9 mouse cellular contexts compared by ENCODE assay signal in genomic region chr5:151369306-151369721, GRCm38 (mm10). TPM values are rescaled to one million over a fixed set of nuclear protein-coding genes. Genes with fewer than 3 reads are reported as not detected.
A peak's percentile ranks its signal among the peaks of the same experiment; 100 is the strongest.
DNase-seq lines count a peak whose midpoint lies in the region; ATAC-seq and TF ChIP-seq lines count a peak whose summit lies in the region.
"Had no signal": no experiment of that assay in that cellular context is flagged by ENCODE, and none has a peak within 500 bp of the region (broad histone marks: within the 10 kb centered on the region; RNA-seq: fewer than 3 reads in every experiment).

No protein-coding gene starts in this region.

- peak overlapping the region; percentile 85 for H3K9ac ChIP-seq in forebrain, embryonic 11.5 days (ENCODE audit: low read length)
- peak overlapping the region; percentile 35 for H3K9ac ChIP-seq in intestine, postnatal 0 days (ENCODE audit: low read depth, low read length)
- H3K9ac ChIP-seq in lung, embryonic 16.5 days (ENCODE audit: low read length): peak overlapping the region; percentile 72

- no peaks in the 10 kb centered on the region; the same call in 1 of the 2 replicates for H3K4me1 ChIP-seq in forebrain, embryonic 11.5 days (replicated peaks; ENCODE audit: control insufficient read depth, insufficient read depth, low read length)
- H3K4me1 ChIP-seq in intestine, postnatal 0 days (replicated peaks; ENCODE audit: control insufficient read depth, insufficient read depth, low read length): no peaks in the 10 kb centered on the region; the same call in 1 of the 2 replicates
- peaks cover 8% of the 10 kb centered on the region for H3K4me1 ChIP-seq in lung, embryonic 16.5 days (replicated peaks; ENCODE audit: control insufficient read depth, insufficient read depth, low read length)

- no peak for TF ChIP-seq CTCF in left cerebral cortex, adult 2 months (IDR thresholded peaks at IDR 0.05)
- no peak for TF ChIP-seq CTCF in intestine, postnatal 0 days (IDR thresholded peaks at IDR 0.05; ENCODE audit: low read depth)

- 70% methylated on average over 5 of the region's 5 CpGs for WGBS in forebrain, embryonic 11.5 days
- WGBS in intestine, postnatal 0 days: 24% methylated on average over 5 of the region's 5 CpGs
- WGBS in lung, embryonic 16.5 days: 41% methylated on average over 5 of the region's 5 CpGs

- peak overlapping the region; percentile 95 for H3K27ac ChIP-seq in left cerebral cortex, adult 2 months
- H3K27ac ChIP-seq in forebrain, embryonic 11.5 days (ENCODE audit: low read depth, low read length): peak overlapping the region; percentile 95
- H3K27ac ChIP-seq in intestine, postnatal 0 days (ENCODE audit: low read depth, low read length): peak overlapping the region; percentile 95
- H3K27ac ChIP-seq in lung, embryonic 16.5 days (ENCODE audit: low read length): peak overlapping the region; percentile 95

- no peaks in the 10 kb centered on the region for H3K27me3 ChIP-seq in forebrain, embryonic 11.5 days (ENCODE audit: control insufficient read depth, insufficient read depth, low read length)
- H3K27me3 ChIP-seq in intestine, postnatal 0 days (replicated peaks; ENCODE audit: control insufficient read depth, insufficient read depth, low read length): no peaks in the 10 kb centered on the region
- H3K27me3 ChIP-seq in lung, embryonic 16.5 days (ENCODE audit: control insufficient read depth, insufficient read depth, low read depth, low read length): no peaks in the 10 kb centered on the region

- no peaks in the 10 kb centered on the region for H3K36me3 ChIP-seq in forebrain, embryonic 11.5 days (ENCODE audit: control insufficient read depth, insufficient read depth, low read length)
- no peaks in the 10 kb centered on the region for H3K36me3 ChIP-seq in intestine, postnatal 0 days (ENCODE audit: control insufficient read depth, insufficient read depth)
- no peaks in the 10 kb centered on the region for H3K36me3 ChIP-seq in lung, embryonic 16.5 days (ENCODE audit: control insufficient read depth, insufficient read depth, low read length)

- intact Hi-C loops in left cerebral cortex, adult 2 months (cut with DNase I): loop anchor here (2.0 to 5.0 kb wide), 4 partner anchors 283 to 847 kb away; partner anchors contain the start of genes Brca2 and Rfc3

- H3K4me2 ChIP-seq in forebrain, embryonic 11.5 days (ENCODE audit: low read depth, low read length, severe bottlenecking): peak overlapping the region; percentile 65
- peak overlapping the region; percentile 60 for H3K4me2 ChIP-seq in intestine, postnatal 0 days (replicated peaks; ENCODE audit: low read depth)
- peak overlapping the region; percentile 59 for H3K4me2 ChIP-seq in lung, embryonic 16.5 days (ENCODE audit: low read depth, low read length)

- DNase-seq in left cerebral cortex, adult 2 months (ENCODE audit: extremely low spot score in 1 of 2, low spot score in 2 of 2): no peak
- DNase-seq in left cerebral cortex, adult 18-20 months (ENCODE audit: low spot score in 2 of 2): no peak
- DNase-seq in adipocyte (ENCODE audit: low spot score) (peak; percentile 65), MN1 (ENCODE audit: low spot score) (no peak)
- no peak for DNase-seq in forebrain, embryonic 11.5 days (ENCODE audit: low spot score)
- no peak for DNase-seq in urinary bladder, postnatal 4 days (ENCODE audit: low spot score in 2 of 2)

- no peaks in the 10 kb centered on the region for H3K9me3 ChIP-seq in forebrain, embryonic 11.5 days (ENCODE audit: control insufficient read depth, low read length)
- H3K9me3 ChIP-seq in intestine, postnatal 0 days (ENCODE audit: control insufficient read depth): no peaks in the 10 kb centered on the region
- no peaks in the 10 kb centered on the region for H3K9me3 ChIP-seq in lung, embryonic 16.5 days (ENCODE audit: control insufficient read depth, low read length)

- peak overlapping the region; percentile 61 for H3K4me3 ChIP-seq in left cerebral cortex, adult 2 months
- H3K4me3 ChIP-seq in forebrain, embryonic 11.5 days (ENCODE audit: low read depth, low read length): peak overlapping the region; percentile 47
- H3K4me3 ChIP-seq in intestine, postnatal 0 days (ENCODE audit: low read depth, low read length): peak overlapping the region; percentile 42
- peak overlapping the region; percentile 49 for H3K4me3 ChIP-seq in lung, embryonic 16.5 days (ENCODE audit: low read length)

- ATAC-seq in forebrain, embryonic 11.5 days (replicated peaks; ENCODE audit: low FRiP score): no peak
- ATAC-seq in intestine, postnatal 0 days: no peak
- ATAC-seq in lung, embryonic 16.5 days (ENCODE audit: low read depth): no peak

RNA-seq across cellular contexts. Expression of gene Gm42906, which starts 58.6 kb away (rescaled TPM):
- not detected for total RNA-seq in left cerebral cortex, adult 2 months (2021)
- 1 to 10 TPM in 1 of 2 experiments, not detected in 1; 1.1 TPM for total RNA-seq in left cerebral cortex, adult 18-20 months (2021)
- not detected in 2 replicates for polyA plus RNA-seq in forebrain, embryonic 11.5 days (2014; fragmentation: Nextera tagmentation; extraction: Ambion mirVana)
- polyA plus RNA-seq in intestine, postnatal 0 days (2015; fragmentation: Nextera tagmentation; extraction: Ambion mirVana): not detected in 2 replicates
- polyA plus RNA-seq in lung, embryonic 16.5 days (2015; fragmentation: Nextera tagmentation; extraction: Ambion mirVana): not detected in 2 replicates
- polyA plus RNA-seq: brain, embryonic 14.5 days had no signal

Comparison
In these comparisons a context has a peak if more than half of its experiments do, and no peak if none do; other contexts are left out.
1. H3K9ac ChIP-seq: peak in every context shown above with its lines; median percentile 85 in forebrain, embryonic 11.5 days; 72 in lung, embryonic 16.5 days; 35 in intestine, postnatal 0 days.